Mouse (Mus musculus): ENCODE data around the gene Shox2. TPM values are rescaled to one million over a fixed set of nuclear protein-coding genes. Genes with fewer than 3 reads are reported as not detected.

Gene Shox2
- total and polyA plus RNA-seq, 3 experiments: 1.1 to 1.7 (median 1.3) TPM

- Histone ChIP-seq H3K27me3 (replicated peaks) (peaks cover 19% of the 10 kb centered on the region), H3K27ac (ENCODE audit: insufficient read depth, low read depth) (no peak overlapping the region), H3K4me2 (ENCODE audit: insufficient read depth, low read depth, poor library complexity, severe bottlenecking) (peak overlapping the region; percentile 76), H3K4me1 (ENCODE audit: control insufficient read depth in 1 of 2, insufficient read depth in 2 of 2) (peaks cover 0 to 17% of the 10 kb centered on the region in 2 experiments; a peak in 2 of 4 replicates), H3K36me3 (replicated peaks in 1 of 2; ENCODE audit: control insufficient read depth in 1 of 2, insufficient read depth in 1 of 2, low read length in 1 of 2) (peaks cover 0 to 2% of the 10 kb centered on the region in 2 experiments), H3K9ac (ENCODE audit: insufficient read depth, low read depth) (peak overlapping the region; percentile 93), H3K9me3 (replicated peaks; ENCODE audit: low read length) (no peaks in the 10 kb centered on the region), H3K4me3 (replicated peaks in 1 of 3; ENCODE audit: low read depth in 2 of 3, low read length in 2 of 3, poor library complexity in 1 of 3) (peak overlapping the region; percentile 77 to 100 (median 87)), H3K79me2 (replicated peaks; ENCODE audit: control insufficient read depth, extremely low read depth, insufficient read depth, poor library complexity, severe bottlenecking) (peaks cover 41% of the 10 kb centered on the region)
- in situ Hi-C loops (cut with MboI; ENCODE audit: low pct_ligation_motif_present, low pct_unique_long_range_greater_than_20kb, low sequenced_read_pairs): loop anchor here (25.0 kb wide), 1 partner anchor 351 kb away; no protein-coding TSS in a partner anchor
- no peak for TF ChIP-seq MEF2A (IDR thresholded peaks at IDR 0.05; ENCODE audit: borderline replicate concordance, low read depth, low read length)
- TF ChIP-seq USF2 (conservative IDR thresholded peaks at IDR 0.05; ENCODE audit: low read depth, low read length): peak; percentile 60
- no peak for TF ChIP-seq HCFC1 (IDR thresholded peaks at IDR 0.05; ENCODE audit: low read depth, low read length)
- TF ChIP-seq ELF1 (IDR thresholded peaks at IDR 0.05; ENCODE audit: low read depth, low read length): no peak
- TF ChIP-seq USF1 (IDR thresholded peaks at IDR 0.05; ENCODE audit: low read depth, low read length): peak; percentile 45
- dilution Hi-C loops (cut with MboI; ENCODE audit: extremely low pct_ligation_motif_present, extremely low pct_unique_long_range_greater_than_20kb, low sequenced_read_pairs): no loop called here
- no peak for DNase-seq (ENCODE audit: extremely low read depth)
Measured at GRCm38 (mm10) chr3:66986287-66986560, 4.7 kb upstream of the Shox2 start.

GRCm38 (mm10) chr3:66985539-66986286 is 4.1 kb upstream of the Shox2 start:
- Histone ChIP-seq H3K36me3 (replicated peaks in 1 of 2; ENCODE audit: control insufficient read depth in 1 of 2, insufficient read depth in 1 of 2, low read length in 1 of 2) (no peaks in the 10 kb centered on the region), H3K79me2 (replicated peaks; ENCODE audit: control insufficient read depth, extremely low read depth, insufficient read depth, poor library complexity, severe bottlenecking) (peaks cover 35% of the 10 kb centered on the region), H3K9me3 (replicated peaks; ENCODE audit: low read length) (peaks cover 3% of the 10 kb centered on the region), H3K27ac (ENCODE audit: insufficient read depth, low read depth) (peak overlapping the region; percentile 38; the same call in 1 of the 2 replicates), H3K9ac (ENCODE audit: insufficient read depth, low read depth) (peak overlapping the region; percentile 93), H3K4me2 (ENCODE audit: insufficient read depth, low read depth, poor library complexity, severe bottlenecking) (peak overlapping the region; percentile 76; the same call in 1 of the 2 replicates), H3K4me1 (ENCODE audit: control insufficient read depth in 1 of 2, insufficient read depth in 2 of 2) (peaks cover 0 to 17% of the 10 kb centered on the region in 2 experiments; a peak in 2 of 4 replicates), H3K4me3 (replicated peaks in 1 of 3; ENCODE audit: low read depth in 2 of 3, low read length in 2 of 3, poor library complexity in 1 of 3) (peak overlapping the region; percentile 77 to 100 (median 87)), H3K27me3 (replicated peaks) (peaks cover 21% of the 10 kb centered on the region)
- dilution Hi-C loops (cut with MboI; ENCODE audit: extremely low pct_ligation_motif_present, extremely low pct_unique_long_range_greater_than_20kb, low sequenced_read_pairs): no loop called here
- in situ Hi-C loops (cut with MboI; ENCODE audit: low pct_ligation_motif_present, low pct_unique_long_range_greater_than_20kb, low sequenced_read_pairs): loop anchor here (25.0 kb wide), 1 partner anchor 352 kb away; no protein-coding TSS in a partner anchor
- DNase-seq (ENCODE audit: extremely low read depth): peak; percentile 76
- TF ChIP-seq POLR2AphosphoS2 (IDR thresholded peaks at IDR 0.05; ENCODE audit: low read depth, low read length): no peak; the same call in 1 of the 2 replicates
- no peak for TF ChIP-seq PAX5 (IDR thresholded peaks at IDR 0.05; ENCODE audit: low read length)
- no peak for TF ChIP-seq MAFK (IDR thresholded peaks at IDR 0.05; ENCODE audit: insufficient replicate concordance, low read length)
- no peak for TF ChIP-seq CTCF (conservative IDR thresholded peaks at IDR 0.05 in 1 of 2, IDR thresholded peaks at IDR 0.05 in 1 of 2; ENCODE audit: low read depth in 2 of 2, low read length in 2 of 2)
- TF ChIP-seq TBP (conservative IDR thresholded peaks at IDR 0.05; ENCODE audit: low read depth, low read length): peak; percentile 53; the same call in 1 of the 2 replicates
- TF ChIP-seq MEF2A (IDR thresholded peaks at IDR 0.05; ENCODE audit: borderline replicate concordance, low read depth, low read length): peak; percentile 39; the same call in 1 of the 2 replicates
- TF ChIP-seq IRF4 (IDR thresholded peaks at IDR 0.05; ENCODE audit: low read depth, low read length): peak; percentile 62
- no peak for TF ChIP-seq ZKSCAN1 (IDR thresholded peaks at IDR 0.05; ENCODE audit: borderline replicate concordance, low read depth, low read length)
- peak; percentile 41; the same call in 1 of the 2 replicates for TF ChIP-seq ZNF384 (IDR thresholded peaks at IDR 0.05; ENCODE audit: low read depth, low read length)
- peak; percentile 91 for TF ChIP-seq MXI1 (IDR thresholded peaks at IDR 0.05; ENCODE audit: low read depth, low read length)
- peak; percentile 97 for TF ChIP-seq SIN3A (IDR thresholded peaks at IDR 0.05; ENCODE audit: low read length)
- TF ChIP-seq BHLHE40 (IDR thresholded peaks at IDR 0.05; ENCODE audit: low read depth, low read length): peak; percentile 14; the same call in 1 of the 2 replicates
- TF ChIP-seq NRF1 (IDR thresholded peaks at IDR 0.05; ENCODE audit: low read depth, low read length): peak; percentile 92
- TF ChIP-seq TCF12 (IDR thresholded peaks at IDR 0.05; ENCODE audit: low read depth, low read length): peak; percentile 57
- peak; percentile 26; the same call in 1 of the 2 replicates for TF ChIP-seq MYC (IDR thresholded peaks at IDR 0.05; ENCODE audit: low read depth, low read length)
- no peak for TF ChIP-seq USF2 (conservative IDR thresholded peaks at IDR 0.05; ENCODE audit: low read depth, low read length)
- no peak for TF ChIP-seq MAZ (IDR thresholded peaks at IDR 0.05; ENCODE audit: low read depth, low read length)
- TF ChIP-seq CHD2 (IDR thresholded peaks at IDR 0.05; ENCODE audit: low read length): no peak
- TF ChIP-seq CHD1 (IDR thresholded peaks at IDR 0.05; ENCODE audit: low read depth, low read length): no peak
- no peak; the same call in 1 of the 2 replicates for TF ChIP-seq GABPA (IDR thresholded peaks at IDR 0.05; ENCODE audit: insufficient replicate concordance, low read depth, low read length)
- TF ChIP-seq EP300 (IDR thresholded peaks at IDR 0.05; ENCODE audit: low read length): no peak; the same call in 1 of the 2 replicates
- no peak for TF ChIP-seq RCOR1 (conservative IDR thresholded peaks at IDR 0.05; ENCODE audit: low read depth, low read length)
- peak; percentile 85 for TF ChIP-seq HCFC1 (IDR thresholded peaks at IDR 0.05; ENCODE audit: low read depth, low read length)
- TF ChIP-seq E2F4 (IDR thresholded peaks at IDR 0.05; ENCODE audit: insufficient replicate concordance, low read depth, low read length): peak; percentile 77; the same call in 1 of the 2 replicates
- peak; percentile 54; the same call in 1 of the 2 replicates for TF ChIP-seq MAX (IDR thresholded peaks at IDR 0.05; ENCODE audit: low read length)
- TF ChIP-seq ZMIZ1 (IDR thresholded peaks at IDR 0.05; ENCODE audit: low read depth, low read length): peak; percentile 58; the same call in 1 of the 2 replicates
- TF ChIP-seq KAT2A (IDR thresholded peaks at IDR 0.05; ENCODE audit: insufficient replicate concordance, low read length): peak; percentile 60; the same call in 1 of the 2 replicates
- TF ChIP-seq NELFE (IDR thresholded peaks at IDR 0.05; ENCODE audit: low read depth, low read length): peak; percentile 14; the same call in 1 of the 2 replicates
